Mouse (Mus musculus): ENCODE data around the gene Lypd6b. TPM values are rescaled to one million over a fixed set of nuclear protein-coding genes. Genes with fewer than 3 reads are reported as not detected.

The Lypd6b gene
- polyA plus RNA-seq, 1 experiment from 2014 or later: 0.12 TPM

DNA sequence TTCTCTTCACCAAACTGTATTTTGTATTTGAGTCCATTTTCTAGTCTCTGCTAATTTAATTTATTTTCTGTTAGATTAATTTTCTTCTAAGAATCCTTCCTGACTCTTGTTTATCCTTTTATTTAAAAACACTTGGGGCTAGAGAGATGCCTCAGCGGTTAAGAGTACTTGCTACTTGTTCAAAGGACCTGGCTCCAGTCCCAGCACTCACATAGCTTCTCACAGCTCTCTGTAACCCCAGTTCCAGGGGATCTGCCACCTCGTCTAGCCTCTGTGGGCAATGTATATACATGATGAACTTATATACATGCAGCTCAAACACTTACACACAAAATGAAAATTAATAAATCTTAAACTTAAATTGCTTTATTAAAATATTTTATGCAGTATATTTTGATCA, 103.2 kb downstream of the Lypd6b start:
- Histone ChIP-seq H3K4me3 (no peak overlapping the region), H3K36me3 (no peaks in the 10 kb centered on the region), H3K27ac (no peak overlapping the region), H3K9ac (no peak overlapping the region), H3K27me3 (replicated peaks) (no peaks in the 10 kb centered on the region), H3K4me2 (no peak overlapping the region), H3K4me1 (no peaks in the 10 kb centered on the region), H3K9me3 (replicated peaks) (no peaks in the 10 kb centered on the region)
- WGBS (ENCODE audit: insufficient replicate concordance): 44% methylated on average over 2 of the region's 2 CpGs
- ATAC-seq: no peak

DNA sequence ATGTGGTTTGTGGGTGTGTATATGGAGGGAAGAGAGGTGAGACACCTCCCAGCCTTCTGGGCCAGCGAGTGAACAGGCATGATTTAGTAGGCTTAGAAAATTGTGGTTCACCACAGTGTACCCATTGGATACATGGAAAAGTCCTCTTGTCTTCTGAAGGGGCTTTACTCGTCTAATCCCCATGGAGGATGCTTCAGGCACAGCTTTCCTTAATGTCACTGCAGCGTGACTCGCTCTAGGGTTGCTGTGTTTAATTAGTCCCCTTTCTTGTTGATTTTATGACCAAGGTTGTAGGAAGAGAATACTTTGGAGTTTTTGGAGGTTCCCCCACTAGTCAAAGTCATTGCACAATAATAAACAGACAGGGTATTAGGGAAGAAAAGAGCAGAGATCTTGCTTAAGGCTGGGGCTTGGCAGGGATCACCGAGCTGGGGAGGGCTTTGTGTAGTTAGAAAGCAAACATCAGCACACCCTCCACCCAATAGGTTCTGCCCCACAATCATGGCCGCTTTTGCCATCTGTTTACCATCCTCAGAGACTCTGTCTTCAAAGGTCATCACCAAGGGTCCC, 122.4 kb downstream of the Lypd6b start:
- H3K4me2 ChIP-seq: no peak overlapping the region
- no peaks in the 10 kb centered on the region for H3K36me3 ChIP-seq
- WGBS (ENCODE audit: insufficient replicate concordance): 58% methylated on average over 6 of the region's 6 CpGs
- no peaks in the 10 kb centered on the region for H3K9me3 ChIP-seq (replicated peaks)
- ATAC-seq: no peak
- H3K4me3 ChIP-seq: no peak overlapping the region
- no peaks in the 10 kb centered on the region for H3K4me1 ChIP-seq
- H3K9ac ChIP-seq: no peak overlapping the region
- H3K27ac ChIP-seq: no peak overlapping the region
- no peaks in the 10 kb centered on the region for H3K27me3 ChIP-seq (replicated peaks)

DNA sequence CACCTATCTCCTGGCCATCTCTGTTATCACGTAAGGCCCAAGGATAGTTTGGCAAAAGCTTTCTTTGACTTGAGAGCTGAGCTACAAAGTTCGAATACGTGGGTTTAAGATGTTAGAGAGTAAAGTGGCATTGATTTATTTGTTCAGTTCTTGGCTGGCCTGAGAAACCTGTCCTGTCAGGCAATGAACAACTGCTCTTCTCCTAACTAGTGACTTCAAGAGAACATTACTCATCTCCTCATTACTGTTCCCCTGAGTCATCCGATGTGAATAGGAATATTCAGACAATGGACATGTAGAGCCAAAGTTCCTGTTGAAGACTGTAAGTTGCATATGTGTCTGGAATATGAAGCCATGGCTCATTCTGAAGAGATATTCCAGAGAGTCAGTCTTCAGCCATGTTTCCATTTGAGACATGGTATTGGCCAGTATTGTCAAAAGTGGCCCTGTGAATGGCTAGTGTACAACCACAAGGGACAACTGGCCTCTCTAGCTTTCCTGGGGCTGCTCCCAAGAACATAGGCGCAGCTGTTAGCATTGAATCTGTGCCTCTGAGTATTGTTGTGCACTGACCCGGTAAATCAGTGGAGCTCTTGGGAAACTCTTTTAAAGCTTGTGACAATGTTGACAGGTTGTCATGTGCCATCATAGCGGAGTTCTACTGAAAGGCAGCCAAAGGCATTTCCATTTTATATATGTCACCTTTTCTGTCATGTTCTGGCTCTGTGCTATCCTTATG, 124.0 kb downstream of the Lypd6b start:
- Histone ChIP-seq H3K4me3 (no peak overlapping the region), H3K27me3 (replicated peaks) (no peaks in the 10 kb centered on the region), H3K27ac (no peak overlapping the region), H3K4me1 (no peaks in the 10 kb centered on the region), H3K36me3 (no peaks in the 10 kb centered on the region), H3K9me3 (replicated peaks) (no peaks in the 10 kb centered on the region), H3K4me2 (no peak overlapping the region), H3K9ac (no peak overlapping the region)
- no peak for ATAC-seq
- 70% methylated on average over 7 of the region's 7 CpGs for WGBS (ENCODE audit: insufficient replicate concordance)

DNA sequence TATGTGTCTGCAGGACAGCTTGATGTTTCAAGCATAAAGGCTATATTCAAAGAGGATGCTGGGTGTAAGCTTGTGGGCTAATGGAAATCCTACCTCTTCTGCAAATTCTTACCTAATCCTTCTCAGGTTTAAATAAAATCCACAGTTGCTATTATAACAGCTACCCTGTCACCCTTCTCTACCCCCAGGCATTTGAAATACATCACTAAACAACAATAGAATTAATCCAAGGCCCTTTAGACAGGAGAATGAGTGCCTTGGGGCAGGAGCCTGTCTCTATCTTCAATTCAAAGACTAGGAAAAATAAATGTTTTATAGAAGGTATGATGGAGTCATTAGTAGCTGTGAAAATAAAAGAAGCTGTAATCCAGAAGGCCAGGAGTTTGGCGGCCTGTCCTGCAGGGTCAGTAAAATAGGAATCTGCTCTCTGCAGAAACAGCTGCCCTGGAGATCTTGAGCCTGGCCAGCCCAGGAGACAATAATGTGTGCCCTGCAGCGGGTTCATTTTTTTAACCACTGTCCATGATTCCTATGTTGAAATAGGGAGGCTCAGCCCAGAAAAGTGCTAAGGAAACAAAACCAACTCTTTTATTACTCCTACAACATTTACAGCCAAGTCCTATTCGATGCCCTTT, 124.9 kb downstream of the Lypd6b start:
- no peak for ATAC-seq
- Histone ChIP-seq H3K4me3 (no peak overlapping the region), H3K36me3 (no peaks in the 10 kb centered on the region), H3K9ac (no peak overlapping the region), H3K4me1 (no peaks in the 10 kb centered on the region), H3K27me3 (replicated peaks) (no peaks in the 10 kb centered on the region), H3K9me3 (replicated peaks) (no peaks in the 10 kb centered on the region), H3K27ac (no peak overlapping the region), H3K4me2 (no peak overlapping the region)
- WGBS (ENCODE audit: insufficient replicate concordance): 63% methylated on average over 3 of the region's 3 CpGs

DNA sequence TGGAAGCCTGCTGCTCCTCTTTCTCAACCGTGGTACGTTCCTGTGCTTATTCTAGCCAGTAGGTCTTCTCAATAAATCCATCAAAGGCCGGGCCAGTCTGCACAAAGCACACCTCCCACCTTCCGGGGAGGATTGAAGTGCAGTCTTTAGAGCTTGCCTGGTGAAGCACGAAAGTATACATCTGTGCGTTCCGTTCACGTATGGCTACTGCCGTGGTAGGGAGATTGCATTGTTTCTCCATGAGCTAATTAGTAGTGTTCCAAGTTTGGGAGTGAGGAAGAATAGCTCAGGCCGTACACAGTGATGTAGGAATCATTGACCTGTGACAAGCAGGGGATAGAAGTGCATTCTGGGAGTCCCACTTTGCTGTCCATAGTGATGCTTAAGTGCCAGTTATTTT, 130.0 kb downstream of the Lypd6b start:
- WGBS (ENCODE audit: insufficient replicate concordance): 76% methylated on average over 10 of the region's 10 CpGs
- no peak overlapping the region for H3K4me2 ChIP-seq

DNA sequence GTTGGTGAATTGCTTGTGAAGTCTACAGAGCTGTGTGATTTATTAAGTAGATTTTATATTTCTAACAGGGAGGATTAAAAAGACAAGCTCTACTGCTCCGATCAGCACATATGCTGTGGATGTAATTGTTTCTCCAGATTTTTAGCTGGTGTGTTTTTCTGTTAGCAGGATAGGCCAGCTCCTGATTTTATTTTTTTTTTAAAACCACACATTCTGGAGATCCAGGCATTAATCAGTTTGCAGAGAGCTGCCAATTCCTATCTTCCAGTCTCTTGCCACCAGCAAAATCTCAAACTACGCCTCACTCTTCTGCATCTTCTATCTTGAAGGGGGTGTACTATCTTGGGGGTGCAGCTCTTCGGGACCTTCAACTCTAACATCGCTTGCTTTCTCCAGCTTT, 130.6 kb downstream of the Lypd6b start:
- H3K27ac ChIP-seq: no peak overlapping the region
- H3K9ac ChIP-seq: no peak overlapping the region
- 62% methylated on average over 4 of the region's 4 CpGs for WGBS (ENCODE audit: insufficient replicate concordance)
- H3K4me1 ChIP-seq: no peaks in the 10 kb centered on the region
- no peak overlapping the region for H3K4me2 ChIP-seq
- no peaks in the 10 kb centered on the region for H3K9me3 ChIP-seq (replicated peaks)
- no peak for ATAC-seq
- no peak overlapping the region for H3K4me3 ChIP-seq
- no peaks in the 10 kb centered on the region for H3K27me3 ChIP-seq (replicated peaks)
- no peaks in the 10 kb centered on the region for H3K36me3 ChIP-seq

More for the DNA sequence above, 130.0 kb downstream of the Lypd6b start:
- H3K9ac ChIP-seq: no peak overlapping the region
- no peaks in the 10 kb centered on the region for H3K4me1 ChIP-seq
- H3K9me3 ChIP-seq (replicated peaks): no peaks in the 10 kb centered on the region
- H3K4me3 ChIP-seq: no peak overlapping the region
- no peak overlapping the region for H3K27ac ChIP-seq
- no peaks in the 10 kb centered on the region for H3K27me3 ChIP-seq (replicated peaks)
- H3K36me3 ChIP-seq: no peaks in the 10 kb centered on the region
- no peak for ATAC-seq

DNA sequence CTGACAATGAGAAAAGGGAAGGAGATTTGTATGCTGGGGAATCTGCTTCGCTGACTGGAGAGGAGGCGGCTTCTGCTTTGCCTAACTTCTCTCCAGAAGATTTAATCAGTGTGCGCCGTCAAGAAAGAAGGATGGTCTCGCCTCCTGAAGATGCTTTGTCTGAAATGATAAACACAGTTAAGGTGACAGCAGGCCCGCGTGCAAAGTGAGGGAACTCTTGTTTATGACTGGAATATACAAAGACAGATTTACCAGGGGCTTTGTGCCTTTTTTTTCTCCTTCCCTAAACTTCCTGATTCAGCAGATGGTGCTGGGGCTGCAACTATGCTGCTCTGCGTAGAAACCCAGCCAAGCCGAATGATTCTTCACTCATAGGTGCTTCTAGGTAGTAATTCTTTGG, 131.2 kb downstream of the Lypd6b start:
- no peak for ATAC-seq
- no peaks in the 10 kb centered on the region for H3K9me3 ChIP-seq (replicated peaks)
- WGBS (ENCODE audit: insufficient replicate concordance): 39% methylated on average over 9 of the region's 9 CpGs
- no peaks in the 10 kb centered on the region for H3K4me1 ChIP-seq
- H3K27me3 ChIP-seq (replicated peaks): no peaks in the 10 kb centered on the region
- no peaks in the 10 kb centered on the region for H3K36me3 ChIP-seq
- no peak overlapping the region for H3K4me3 ChIP-seq
- H3K27ac ChIP-seq: no peak overlapping the region
- H3K4me2 ChIP-seq: no peak overlapping the region
- no peak overlapping the region for H3K9ac ChIP-seq

DNA sequence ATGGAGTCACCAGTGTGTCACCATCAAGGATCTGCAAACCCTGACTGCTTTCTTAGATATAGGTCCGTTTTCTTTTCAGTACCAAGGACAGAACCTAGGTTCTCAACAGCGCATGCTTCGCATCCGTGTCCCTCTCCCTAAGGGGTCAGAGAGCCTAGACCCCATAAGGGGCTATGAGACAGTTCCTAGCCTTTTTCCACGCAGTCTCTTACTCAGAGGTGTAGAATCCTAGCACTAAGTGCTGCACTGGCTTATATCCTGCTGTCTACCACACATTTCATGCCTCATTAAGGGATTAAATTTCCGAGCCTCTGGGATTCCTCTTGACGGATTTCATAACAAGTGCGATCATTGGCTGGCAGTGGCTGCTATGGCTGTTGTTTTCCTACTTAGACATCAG, 134.5 kb downstream of the Lypd6b start:
- Histone ChIP-seq H3K27ac (no peak overlapping the region), H3K9me3 (replicated peaks) (no peaks in the 10 kb centered on the region), H3K36me3 (no peaks in the 10 kb centered on the region), H3K4me3 (no peak overlapping the region), H3K27me3 (replicated peaks) (no peaks in the 10 kb centered on the region), H3K4me2 (no peak overlapping the region), H3K9ac (no peak overlapping the region), H3K4me1 (no peaks in the 10 kb centered on the region)
- 54% methylated on average over 8 of the region's 8 CpGs for WGBS (ENCODE audit: insufficient replicate concordance)
- ATAC-seq: no peak

DNA sequence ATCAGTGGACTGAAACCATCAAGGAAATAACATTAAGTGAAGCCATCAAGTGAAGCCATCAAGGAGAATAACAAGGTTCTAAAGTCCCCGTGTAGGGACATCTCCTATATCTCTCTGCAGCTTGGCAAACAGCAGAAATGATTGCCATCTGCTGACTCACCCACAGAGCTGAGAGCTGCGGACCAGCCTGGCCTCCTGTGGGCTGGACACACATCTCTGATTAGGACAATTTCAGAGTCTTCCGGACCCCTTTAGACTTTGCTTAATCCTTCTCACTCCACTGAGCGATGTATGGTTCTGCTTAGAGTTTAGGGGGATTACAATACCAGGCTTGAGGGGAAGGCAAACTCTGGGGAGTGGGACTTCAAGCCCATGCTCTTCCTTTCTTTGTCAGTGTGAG, 135.3 kb downstream of the Lypd6b start:
- 46% methylated on average over 4 of the region's 4 CpGs for WGBS (ENCODE audit: insufficient replicate concordance)
- no peaks in the 10 kb centered on the region for H3K27me3 ChIP-seq (replicated peaks)

DNA sequence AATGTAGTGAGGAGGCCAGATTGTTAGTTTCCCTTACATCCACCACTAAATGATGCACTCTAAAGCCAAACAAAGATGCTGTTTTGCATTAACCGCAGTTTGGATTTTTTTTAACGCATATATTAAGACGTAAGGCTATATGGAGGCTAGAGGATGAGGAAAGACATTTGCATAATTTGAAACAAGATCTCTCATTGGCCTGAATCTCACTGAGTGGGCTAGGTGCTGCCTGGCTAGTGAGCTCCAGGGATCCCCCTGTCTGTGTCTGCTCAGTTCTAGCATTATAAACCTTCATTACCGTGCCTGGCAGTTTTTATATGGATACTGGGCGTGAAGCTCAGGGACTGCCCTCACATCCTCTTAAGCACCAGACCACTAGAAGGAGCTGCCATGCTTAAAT, 138.7 kb downstream of the Lypd6b start:
- no peak overlapping the region for H3K9ac ChIP-seq
- H3K4me1 ChIP-seq: no peaks in the 10 kb centered on the region
- H3K27ac ChIP-seq: no peak overlapping the region
- no peak for ATAC-seq
- no peaks in the 10 kb centered on the region for H3K27me3 ChIP-seq (replicated peaks)
- no peaks in the 10 kb centered on the region for H3K9me3 ChIP-seq (replicated peaks)
- no peaks in the 10 kb centered on the region for H3K36me3 ChIP-seq
- no peak overlapping the region for H3K4me2 ChIP-seq
- 67% methylated on average over 5 of the region's 5 CpGs for WGBS (ENCODE audit: insufficient replicate concordance)
- no peak overlapping the region for H3K4me3 ChIP-seq

More for the DNA sequence above, 135.3 kb downstream of the Lypd6b start:
- no peaks in the 10 kb centered on the region for H3K36me3 ChIP-seq
- no peaks in the 10 kb centered on the region for H3K4me1 ChIP-seq
- no peaks in the 10 kb centered on the region for H3K9me3 ChIP-seq (replicated peaks)
- H3K4me3 ChIP-seq: no peak overlapping the region
- H3K27ac ChIP-seq: no peak overlapping the region
- no peak overlapping the region for H3K9ac ChIP-seq
- no peak for ATAC-seq
- no peak overlapping the region for H3K4me2 ChIP-seq

DNA sequence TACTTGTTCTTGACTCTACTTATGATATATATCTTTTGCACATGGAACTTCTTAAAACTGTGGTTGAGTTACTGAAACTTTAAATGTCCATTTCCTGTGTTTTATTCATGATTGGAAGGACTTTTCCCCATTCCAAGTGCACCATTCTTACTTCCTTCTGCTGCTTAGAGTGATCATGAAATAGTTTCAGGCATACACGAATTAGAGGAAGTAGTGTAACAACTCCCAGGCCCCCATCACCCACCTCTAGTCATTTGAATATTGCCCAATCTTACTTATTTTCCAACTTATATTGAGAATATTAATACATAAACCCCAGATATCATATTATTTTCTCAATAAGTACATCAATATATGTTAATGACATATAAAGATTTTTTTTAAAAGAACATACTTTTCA, 139.9 kb downstream of the Lypd6b start:
- H3K9ac ChIP-seq: no peak overlapping the region
- no peaks in the 10 kb centered on the region for H3K9me3 ChIP-seq (replicated peaks)
- WGBS (ENCODE audit: insufficient replicate concordance): 11% methylated on average over 1 of the region's 1 CpGs
- no peak overlapping the region for H3K4me3 ChIP-seq
- no peaks in the 10 kb centered on the region for H3K36me3 ChIP-seq
- no peak overlapping the region for H3K4me2 ChIP-seq
- no peak for ATAC-seq
- no peak overlapping the region for H3K27ac ChIP-seq
- H3K27me3 ChIP-seq (replicated peaks): no peaks in the 10 kb centered on the region
- no peaks in the 10 kb centered on the region for H3K4me1 ChIP-seq

DNA sequence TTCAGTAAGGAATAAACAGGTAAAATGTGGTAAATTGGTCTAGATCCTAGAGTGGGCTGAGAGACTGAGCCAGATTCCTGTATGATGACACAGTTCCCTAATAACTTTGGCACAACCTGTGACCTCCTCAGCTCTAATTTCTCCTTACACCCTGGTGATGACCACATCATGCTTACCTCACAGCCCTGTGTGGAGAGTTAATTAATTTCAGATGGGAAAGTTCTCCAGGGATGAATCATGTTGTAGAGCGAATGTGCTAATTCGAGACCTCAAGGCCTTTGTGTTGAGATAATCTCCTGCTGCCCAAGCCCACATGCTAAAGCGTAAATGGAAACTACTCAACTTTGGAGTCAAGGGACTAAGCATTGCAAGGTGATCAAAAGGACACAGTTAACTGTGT, 142.4 kb downstream of the Lypd6b start:
- Histone ChIP-seq H3K4me2 (no peak overlapping the region), H3K27ac (no peak overlapping the region), H3K4me3 (no peak overlapping the region), H3K9ac (no peak overlapping the region), H3K4me1 (no peaks in the 10 kb centered on the region), H3K36me3 (no peaks in the 10 kb centered on the region), H3K9me3 (replicated peaks) (no peaks in the 10 kb centered on the region), H3K27me3 (replicated peaks) (no peaks in the 10 kb centered on the region)
- 71% methylated on average over 3 of the region's 3 CpGs for WGBS (ENCODE audit: insufficient replicate concordance)
- no peak for ATAC-seq
